Mouse (Mus musculus) limb, embryonic 15.5 days (tissue): ENCODE measurements around the gene Cd44. TPM values are rescaled to one million over a fixed set of nuclear protein-coding genes. Genes with fewer than 3 reads are reported as not detected.

ENCODE experiments used
- ATAC-seq: fragments of 200-750 bp; cut with Nextera tagmentation; 2 replicates; pipeline ENCODE4 v1.8.0; 2017; ENCODE audit warnings: low read depth, moderate TSS enrichment; ENCODE audit not compliant: insufficient number of reproducible peaks, low FRiP score, low TSS enrichment
- H3K27ac ChIP-seq: fragments of 300-500 bp; sonication (generic); 2 replicates; pipeline ENCODE4 v1.5.1; 2015; ENCODE audit warnings: moderate library complexity, mild to moderate bottlenecking, inconsistent platforms
- H3K27me3 ChIP-seq: fragments of 300-500 bp; sonication (generic); 2 replicates; pipeline ENCODE4 v1.6.1; 2015; ENCODE audit warnings: inconsistent platforms
- H3K36me3 ChIP-seq: fragments of 300-500 bp; sonication (generic); 2 replicates; pipeline ENCODE4 v1.6.1; 2015; ENCODE audit warnings: inconsistent platforms
- H3K4me1 ChIP-seq: fragments of 300-500 bp; sonication (generic); 2 replicates; pipeline ENCODE4 v1.6.1; 2015; ENCODE audit warnings: inconsistent platforms
- H3K4me2 ChIP-seq: fragments of 300-500 bp; sonication (generic); 2 replicates; pipeline ENCODE4 v1.6.1; 2015; ENCODE audit warnings: mild to moderate bottlenecking, inconsistent platforms
- H3K4me3 ChIP-seq: fragments of 300-500 bp; sonication (generic); 2 replicates; pipeline ENCODE4 v1.5.1; 2015; ENCODE audit warnings: mild to moderate bottlenecking, inconsistent platforms
- H3K9ac ChIP-seq: fragments of 300-500 bp; sonication (generic); 2 replicates; pipeline ENCODE4 v1.6.1; 2015; ENCODE audit warnings: inconsistent platforms
- H3K9me3 ChIP-seq: fragments of 300-500 bp; sonication (generic); 2 replicates; pipeline ENCODE4 v1.6.1; 2016; ENCODE audit warnings: inconsistent platforms
- WGBS: fragments of 180-500 bp; shearing (Covaris S2); methylation state at CpG from one replicate; pipeline ENCODE4 v1.1.7; 2015; 5-methylcytosine and 5-hydroxymethylcytosine counted together
- polyA plus RNA-seq: library from polyadenylated mRNA; unstranded; fragments of >200 nt; fragmentation: Nextera tagmentation; extraction: Ambion mirVana; gene quantifications from 2 replicates; pipeline ENCODE4 v1.2.1, GENCODE M21; 2015

Cd44 gene
- 50.2 and 63.0 TPM in 2 replicates for polyA plus RNA-seq

- Histone ChIP-seq H3K27ac (peak within 1 kb of the TSS; percentile 78), H3K4me1 (peaks cover 20% of the 10 kb centered on the region), H3K9ac (peak within 1 kb of the TSS; percentile 48; the same call in 1 of the 2 replicates), H3K4me2 (peak within 1 kb of the TSS; percentile 81), H3K36me3 (no peaks in the 10 kb centered on the region), H3K9me3 (no peaks in the 10 kb centered on the region), H3K4me3 (peak within 1 kb of the TSS; percentile 52), H3K27me3 (no peaks in the 10 kb centered on the region; the same call in 1 of the 2 replicates)
- peak; percentile 75 for ATAC-seq
- under 1% methylated on average over 28 of the region's 29 CpGs for WGBS
These were observed at the start of gene Cd44 for GRCm38 (mm10) chr2:102900875-102901827. Gene Cd44, minus strand, starts transcription at chr2:102901665.

- Histone ChIP-seq H3K9ac (no peak overlapping the region), H3K36me3 (no peaks in the 10 kb centered on the region), H3K9me3 (no peaks in the 10 kb centered on the region), H3K27ac (no peak overlapping the region), H3K4me1 (peaks cover 12% of the 10 kb centered on the region), H3K4me2 (no peak overlapping the region), H3K4me3 (no peak overlapping the region), H3K27me3 (no peaks in the 10 kb centered on the region)
- no peak for ATAC-seq
- 69% methylated on average over 4 of the region's 4 CpGs for WGBS
These were observed 47.0 kb upstream of the Cd44 start for GRCm38 (mm10) chr2:102948481-102948857.

DNA sequence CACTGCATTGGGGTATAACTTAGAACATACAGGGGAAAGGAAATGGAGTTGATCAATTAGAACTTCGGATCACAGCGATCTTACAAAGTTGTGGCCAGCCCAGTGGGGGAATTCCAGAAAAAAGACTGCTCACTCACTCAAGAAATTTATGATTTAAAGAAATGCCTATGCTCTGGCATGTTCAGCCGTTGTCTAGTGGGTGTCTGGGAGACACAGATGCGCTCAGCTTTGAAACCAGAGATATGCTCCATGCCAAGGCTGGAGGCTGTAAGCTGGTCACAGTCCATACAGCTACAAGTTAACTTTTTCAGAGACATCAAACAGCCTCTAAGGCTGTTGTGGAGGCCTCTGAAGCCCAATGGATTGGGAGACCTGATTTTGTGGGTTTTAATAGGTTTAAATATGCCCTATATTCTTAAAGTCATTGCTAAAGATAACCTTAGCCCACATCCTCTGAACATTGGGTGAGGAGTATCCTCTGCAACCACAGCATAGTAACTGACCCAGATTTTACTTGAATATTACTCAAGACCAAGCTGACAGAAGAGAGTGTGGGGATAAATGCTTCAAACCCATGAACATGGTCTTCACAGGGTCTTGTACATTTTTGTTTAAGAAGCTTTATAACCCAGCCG, 46.5 kb upstream of the Cd44 start:
- 84% methylated on average over 5 of the region's 5 CpGs for WGBS
- ATAC-seq, result no peak
- Histone ChIP-seq H3K9me3 (no peaks in the 10 kb centered on the region), H3K4me1 (peaks cover 14% of the 10 kb centered on the region), H3K4me2 (no peak overlapping the region), H3K36me3 (no peaks in the 10 kb centered on the region), H3K27me3 (no peaks in the 10 kb centered on the region), H3K27ac (no peak overlapping the region), H3K9ac (no peak overlapping the region), H3K4me3 (no peak overlapping the region)

DNA sequence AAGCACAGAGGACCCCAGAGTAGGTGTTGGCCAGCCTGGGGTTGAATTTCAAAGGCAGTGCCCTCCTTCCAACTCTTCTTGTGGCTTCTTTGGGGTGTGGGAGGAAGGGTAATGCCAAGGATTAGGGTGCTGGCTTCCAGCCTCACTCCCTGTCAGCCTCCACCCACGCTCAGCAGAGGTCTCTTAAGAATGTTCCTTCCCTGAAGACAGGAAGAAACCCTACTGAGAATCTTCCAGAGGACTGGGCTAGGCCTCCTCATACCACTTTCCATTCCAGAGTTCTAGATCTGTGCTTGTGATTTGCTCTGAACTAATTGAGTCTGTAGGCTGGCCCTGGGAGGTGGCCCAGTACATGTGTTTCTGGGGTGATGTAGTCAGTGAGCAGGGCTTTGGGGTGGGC, 43.6 kb upstream of the Cd44 start:
- Histone ChIP-seq H3K27ac (peak overlapping the region; percentile 66), H3K4me2 (no peak overlapping the region), H3K4me1 (peaks cover 27% of the 10 kb centered on the region), H3K9ac (no peak overlapping the region), H3K4me3 (no peak overlapping the region), H3K36me3 (no peaks in the 10 kb centered on the region), H3K9me3 (no peaks in the 10 kb centered on the region), H3K27me3 (no peaks in the 10 kb centered on the region)
- no peak for ATAC-seq
- 39% methylated on average over 1 of the region's 1 CpGs for WGBS

- peak; percentile 43; the same call in 1 of the 2 replicates for ATAC-seq
- Histone ChIP-seq H3K4me2 (no peak overlapping the region), H3K4me3 (no peak overlapping the region), H3K9me3 (no peaks in the 10 kb centered on the region), H3K27me3 (no peaks in the 10 kb centered on the region), H3K9ac (no peak overlapping the region), H3K36me3 (no peaks in the 10 kb centered on the region), H3K4me1 (peaks cover 27% of the 10 kb centered on the region), H3K27ac (peak overlapping the region; percentile 66)
- 38% methylated on average over 7 of the region's 7 CpGs for WGBS
These were observed 43.0 kb upstream of the Cd44 start for GRCm38 (mm10) chr2:102944415-102945012.

DNA sequence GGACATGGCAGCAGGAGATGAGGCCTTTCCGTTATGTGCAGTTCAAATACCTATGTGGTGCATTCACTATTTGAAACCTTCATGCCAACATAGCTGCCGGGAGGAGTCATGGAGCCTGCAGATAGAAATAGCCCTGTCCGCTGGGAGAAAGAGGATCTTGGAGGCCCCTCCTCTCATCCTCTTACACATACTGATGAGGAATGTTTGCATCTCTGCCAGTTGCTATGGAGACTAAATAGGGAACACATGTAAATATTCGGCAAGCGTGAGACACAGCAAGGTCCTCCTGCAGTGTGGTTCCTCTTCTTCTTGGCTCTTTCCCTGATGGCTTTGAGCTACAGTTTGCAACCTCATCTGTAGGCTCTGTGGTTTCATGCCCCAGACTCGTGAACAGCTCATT, 42.5 kb upstream of the Cd44 start:
- no peaks in the 10 kb centered on the region for H3K36me3 ChIP-seq

GRCm38 (mm10) chr2:102942782-102943080, 41.3 kb upstream of the Cd44 start:
- 81% methylated on average over 3 of the region's 3 CpGs for WGBS

More for the DNA sequence above, 42.5 kb upstream of the Cd44 start:
- no peak overlapping the region for H3K4me2 ChIP-seq
- H3K27me3 ChIP-seq, result no peaks in the 10 kb centered on the region
- 30% methylated on average over 6 of the region's 6 CpGs for whole genome bisulfite sequencing
- no peak overlapping the region for H3K4me3 ChIP-seq
- peak overlapping the region; percentile 66 for H3K27ac ChIP-seq
- H3K9me3 ChIP-seq, result no peaks in the 10 kb centered on the region
- peak; percentile 85 for ATAC-seq
- no peak overlapping the region for H3K9ac ChIP-seq
- H3K4me1 ChIP-seq, result peaks cover 27% of the 10 kb centered on the region

DNA sequence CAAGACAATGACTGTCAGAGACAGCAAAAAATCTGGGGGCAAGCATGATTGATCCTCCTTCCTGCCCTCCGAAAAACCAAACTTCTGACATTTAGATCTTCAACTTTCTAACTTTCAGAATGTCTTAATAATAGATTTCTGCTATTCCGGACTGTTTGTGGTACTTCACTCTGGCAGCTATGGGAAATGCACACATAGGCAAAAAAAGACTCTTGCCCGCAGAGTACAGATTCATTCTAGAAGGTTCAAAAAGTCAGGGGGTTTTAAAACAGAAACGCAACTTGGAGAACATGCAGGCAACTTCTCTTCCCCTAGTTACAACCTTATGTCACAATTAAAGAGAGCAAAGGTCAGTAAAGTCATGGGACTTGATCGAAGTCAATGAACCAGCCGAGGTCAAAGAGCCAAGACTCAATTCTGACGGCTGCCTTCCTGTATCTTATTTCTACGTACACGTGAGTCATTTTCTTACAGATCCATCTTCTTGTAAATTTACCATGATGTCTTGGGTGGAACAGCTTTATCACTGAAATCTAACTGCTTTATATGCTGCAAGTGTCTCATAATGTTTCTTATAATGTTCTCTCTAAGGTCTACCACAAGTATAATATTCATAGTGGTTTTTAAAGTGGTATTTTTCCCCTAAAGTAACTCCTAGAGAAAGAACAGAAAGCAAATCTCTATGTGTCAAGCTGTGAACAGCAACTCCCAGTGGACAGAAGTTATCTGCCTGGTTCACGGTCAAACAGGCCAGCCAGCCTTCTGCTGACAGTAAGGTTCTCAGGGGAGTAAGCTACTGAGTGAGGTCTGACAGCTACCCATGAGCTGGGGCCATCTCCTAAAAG, 40.7 kb upstream of the Cd44 start:
- WGBS, result 62% methylated on average over 10 of the region's 10 CpGs
- ATAC-seq, result no peak
- H3K27ac ChIP-seq, result no peak overlapping the region
- peaks cover 27% of the 10 kb centered on the region for H3K4me1 ChIP-seq
- H3K36me3 ChIP-seq, result no peaks in the 10 kb centered on the region
- H3K9me3 ChIP-seq, result no peaks in the 10 kb centered on the region
- no peak overlapping the region for H3K4me3 ChIP-seq
- no peaks in the 10 kb centered on the region for H3K27me3 ChIP-seq
- H3K4me2 ChIP-seq, result no peak overlapping the region
- no peak overlapping the region for H3K9ac ChIP-seq

More at GRCm38 (mm10) chr2:102942782-102943080, 41.3 kb upstream of the Cd44 start:
- Histone ChIP-seq H3K4me1 (peaks cover 27% of the 10 kb centered on the region), H3K4me2 (no peak overlapping the region), H3K27me3 (no peaks in the 10 kb centered on the region), H3K9me3 (no peaks in the 10 kb centered on the region), H3K36me3 (no peaks in the 10 kb centered on the region), H3K27ac (no peak overlapping the region), H3K9ac (no peak overlapping the region), H3K4me3 (no peak overlapping the region)
- no peak for ATAC-seq

DNA sequence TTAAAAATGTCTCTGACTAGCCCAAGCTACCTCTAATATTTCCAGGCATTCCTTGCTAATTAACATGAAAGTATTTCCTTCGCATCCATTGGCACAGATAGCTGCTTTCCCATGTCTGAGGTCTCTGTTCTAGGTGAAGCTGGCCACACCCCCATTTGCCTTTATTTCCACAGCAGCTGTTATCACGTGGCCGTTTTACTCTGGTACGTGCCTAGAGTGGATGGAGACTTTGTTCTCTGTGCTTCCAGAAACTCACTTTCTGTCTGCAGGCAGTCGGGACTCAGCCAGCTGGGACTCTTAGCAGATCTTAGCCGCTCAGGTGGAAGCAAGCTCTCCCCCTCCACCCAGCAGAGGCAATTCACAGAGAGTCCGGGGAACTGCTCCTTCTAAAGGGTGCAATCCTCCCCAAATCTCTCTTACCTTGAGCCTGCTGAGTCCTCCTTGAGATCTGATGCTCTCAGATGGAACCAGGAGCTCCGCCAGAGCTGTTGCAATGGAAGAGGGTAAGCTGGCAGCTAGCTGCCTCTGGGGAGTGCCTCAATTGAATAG, 39.4 kb upstream of the Cd44 start:
- Histone ChIP-seq H3K27ac (no peak overlapping the region), H3K4me2 (no peak overlapping the region), H3K4me1 (peaks cover 27% of the 10 kb centered on the region), H3K9ac (no peak overlapping the region), H3K9me3 (no peaks in the 10 kb centered on the region), H3K36me3 (no peaks in the 10 kb centered on the region), H3K27me3 (no peaks in the 10 kb centered on the region), H3K4me3 (no peak overlapping the region)
- 32% methylated on average over 8 of the region's 8 CpGs for WGBS
- no peak for ATAC-seq

DNA sequence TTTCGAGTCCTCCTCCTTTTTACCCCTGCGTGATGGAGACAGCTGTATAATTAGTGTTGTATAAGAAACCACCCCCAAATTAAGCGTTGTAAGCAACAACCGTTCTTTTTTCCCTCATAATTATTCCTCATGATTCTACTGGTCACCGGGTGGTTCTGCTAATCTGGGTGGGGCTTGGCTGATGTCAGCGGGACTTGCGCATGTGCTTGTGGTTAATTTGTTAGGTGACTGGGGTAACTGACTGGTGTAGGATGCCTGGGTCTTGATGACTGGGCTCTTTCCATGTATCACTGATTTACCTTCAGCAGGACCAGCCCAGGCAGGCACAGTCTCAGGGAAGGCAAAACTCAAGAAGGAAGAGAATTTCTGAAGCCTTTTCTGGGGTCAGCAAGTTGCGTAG, 38.7 kb upstream of the Cd44 start:
- H3K4me3 ChIP-seq, result no peak overlapping the region
- H3K9ac ChIP-seq, result no peak overlapping the region
- ATAC-seq, result no peak
- WGBS, result 77% methylated on average over 8 of the region's 8 CpGs
- no peaks in the 10 kb centered on the region for H3K27me3 ChIP-seq
- H3K4me2 ChIP-seq, result no peak overlapping the region
- no peaks in the 10 kb centered on the region for H3K9me3 ChIP-seq
- H3K27ac ChIP-seq, result no peak overlapping the region
- H3K36me3 ChIP-seq, result no peaks in the 10 kb centered on the region
- peaks cover 24% of the 10 kb centered on the region for H3K4me1 ChIP-seq

GRCm38 (mm10) chr2:102936886-102937285, 35.4 kb upstream of the Cd44 start:
- Histone ChIP-seq H3K4me3 (no peak overlapping the region), H3K4me1 (peaks cover 9% of the 10 kb centered on the region; the same call in 1 of the 2 replicates), H3K4me2 (no peak overlapping the region), H3K9me3 (no peaks in the 10 kb centered on the region), H3K27me3 (0 out of 2 replicates have a peak, but pooled peaks cover 2% of the 10 kb centered on the region), H3K36me3 (no peaks in the 10 kb centered on the region), H3K27ac (no peak overlapping the region), H3K9ac (no peak overlapping the region)
- ATAC-seq, result peak; percentile 79; the same call in 1 of the 2 replicates
- WGBS, result 55% methylated on average over 3 of the region's 3 CpGs
